Mouse (Mus musculus) C2C12 (cell line): ENCODE data around the gene Slc7a1. TPM values are rescaled to one million over a fixed set of nuclear protein-coding genes. Genes with fewer than 3 reads are reported as not detected.

Experiments used
- H3K27me3 ChIP-seq: one replicate; pipeline ENCODE4 v1.6.1; 2011; ENCODE audit not compliant: control insufficient read depth, insufficient read depth, insufficient read length
- H3K36me3 ChIP-seq: one replicate; pipeline ENCODE4 v1.6.1; 2011; ENCODE audit not compliant: control insufficient read depth, insufficient read depth
- H3K4me3 ChIP-seq: one replicate; pipeline ENCODE4 v1.5.1; 2011; ENCODE audit warnings: mild to moderate bottlenecking, control low read depth; ENCODE audit not compliant: poor library complexity, insufficient read depth, severe bottlenecking
- H3K79me2 ChIP-seq: one replicate; pipeline ENCODE4 v1.6.1; 2011; ENCODE audit not compliant: control insufficient read depth, insufficient read depth
- H3K79me3 ChIP-seq: one replicate; pipeline ENCODE4 v1.6.1; 2011; ENCODE audit warnings: low read depth, control low read depth
- H3ac ChIP-seq: one replicate; pipeline ENCODE3; 2011; ENCODE audit warnings: low read depth; ENCODE audit not compliant: control insufficient read depth, insufficient read length
- CEBPB ChIP-seq: IDR thresholded peaks from one replicate; pipeline ENCODE4 v1.6.1; 2011; ENCODE audit warnings: low read depth, mild to moderate bottlenecking, control low read depth, moderate library complexity
- CTCF ChIP-seq: IDR thresholded peaks from one replicate; pipeline ENCODE4 v1.5.1; 2011; ENCODE audit not compliant: control insufficient read depth, insufficient read depth, insufficient read length
- FOSL1 ChIP-seq: IDR thresholded peaks from one replicate; pipeline ENCODE4 v1.8.0; 2011; ENCODE audit warnings: mild to moderate bottlenecking, low read length; ENCODE audit not compliant: poor library complexity, insufficient read depth, severe bottlenecking
- MAX ChIP-seq: IDR thresholded peaks from one replicate; pipeline ENCODE4 v1.6.1; 2011; ENCODE audit warnings: mild to moderate bottlenecking, control low read depth
- MYOD1 ChIP-seq: IDR thresholded peaks from one replicate; pipeline ENCODE4 v1.6.1; 2011; ENCODE audit warnings: low read depth; ENCODE audit not compliant: control insufficient read depth, insufficient read length
- MYOG ChIP-seq: IDR thresholded peaks from one replicate; pipeline ENCODE4 v1.6.1; 2011; ENCODE audit not compliant: control insufficient read depth, insufficient read length; ENCODE audit errors: extremely low read depth
- USF1 ChIP-seq: IDR thresholded peaks from one replicate; pipeline ENCODE4 v1.6.1; 2011; ENCODE audit warnings: low read depth, mild to moderate bottlenecking, control low read depth, moderate library complexity
- polyA plus RNA-seq: library from polyadenylated mRNA; unstranded; fragments of >200 nt; fragmentation: generic; extraction: Trizol; gene quantifications from one replicate; pipeline ENCODE4 v1.2.1, GENCODE M21; 2012; ENCODE audit warnings: missing spikeins

The Slc7a1 gene
- polyA plus RNA-seq, 1 experiment, result 34.6 TPM

DNA sequence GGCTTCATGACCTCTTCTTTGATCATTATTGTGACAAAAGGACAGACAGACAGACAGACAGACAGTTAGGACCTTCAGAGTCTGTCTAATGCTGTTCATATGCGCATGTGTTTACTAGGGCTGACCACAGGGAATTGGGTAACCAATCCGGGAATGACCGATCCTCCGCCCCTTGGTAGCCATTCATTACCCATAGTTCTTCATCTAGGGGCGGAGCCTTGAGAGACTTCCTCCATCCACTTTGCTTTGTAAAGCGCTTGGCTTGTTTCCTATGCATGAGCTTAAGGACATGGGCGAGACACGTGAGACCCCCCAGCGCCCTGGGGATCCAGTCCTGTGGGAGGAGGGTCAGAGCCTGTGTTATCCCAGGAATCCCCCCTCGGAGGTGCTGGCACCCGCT is 96.7 kb downstream of the Slc7a1 start:
- Histone ChIP-seq H3ac (no peak overlapping the region), H3K36me3 (no peaks in the 10 kb centered on the region), H3K27me3 (no peaks in the 10 kb centered on the region), H3K79me3 (no peaks in the 10 kb centered on the region), H3K79me2 (no peaks in the 10 kb centered on the region), H3K4me3 (no peak overlapping the region)
- TF ChIP-seq CTCF, result no peak
- no peak for TF ChIP-seq MYOD1
- no peak for TF ChIP-seq FOSL1
- no peak for TF ChIP-seq MAX
- no peak for TF ChIP-seq USF1
- no peak for TF ChIP-seq MYOG
- TF ChIP-seq CEBPB, result no peak

DNA sequence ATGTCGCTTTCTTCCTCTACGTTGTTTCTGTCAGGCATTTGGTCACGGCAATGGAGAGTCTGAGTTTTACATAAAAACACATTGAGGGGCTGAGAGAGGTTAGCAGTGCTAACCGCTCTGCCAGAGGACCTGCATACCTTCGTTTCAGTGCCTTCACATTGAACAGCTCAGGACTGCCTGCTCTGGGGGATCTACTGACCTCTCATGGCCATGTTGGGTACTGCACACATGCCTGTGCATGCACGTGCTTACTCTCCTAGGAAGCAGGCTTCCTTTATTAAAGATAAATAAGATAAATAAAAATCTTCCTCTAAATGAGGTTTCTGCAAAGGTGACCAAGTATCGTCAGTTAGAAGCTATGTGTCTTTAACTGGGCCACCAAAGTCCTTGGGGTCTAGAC is 106.4 kb downstream of the Slc7a1 start:
- Histone ChIP-seq H3K36me3 (no peaks in the 10 kb centered on the region), H3K4me3 (no peak overlapping the region), H3K27me3 (no peaks in the 10 kb centered on the region), H3ac (no peak overlapping the region), H3K79me3 (no peaks in the 10 kb centered on the region), H3K79me2 (no peaks in the 10 kb centered on the region)
- TF ChIP-seq FOSL1 (no peak), CTCF (no peak), MYOG (no peak), MAX (no peak), USF1 (no peak), MYOD1 (no peak), CEBPB (no peak)

DNA sequence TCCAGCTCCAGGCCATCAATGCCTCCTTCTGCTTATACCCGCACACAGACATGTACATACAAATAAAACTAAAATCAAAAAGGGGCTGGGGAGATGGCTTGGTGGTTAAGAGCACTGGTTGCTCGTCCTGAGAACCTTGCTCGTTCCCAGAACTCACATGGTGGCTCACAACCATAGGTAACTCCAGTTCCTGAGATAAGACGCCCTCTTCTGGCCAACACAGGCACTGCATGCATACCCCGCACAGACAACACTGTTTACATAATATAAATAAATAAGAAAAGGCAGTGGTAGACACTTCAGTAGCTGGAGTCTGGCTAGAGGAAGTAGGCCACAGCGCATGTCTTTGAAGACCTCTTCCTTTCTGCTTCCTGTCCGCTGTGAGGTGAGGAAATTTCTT is 106.8 kb downstream of the Slc7a1 start:
- TF ChIP-seq MYOD1 (no peak), FOSL1 (no peak), CEBPB (no peak), CTCF (no peak), MAX (no peak), USF1 (no peak), MYOG (no peak)
- Histone ChIP-seq H3ac (no peak overlapping the region), H3K36me3 (no peaks in the 10 kb centered on the region), H3K79me2 (no peaks in the 10 kb centered on the region), H3K4me3 (no peak overlapping the region), H3K27me3 (no peaks in the 10 kb centered on the region), H3K79me3 (no peaks in the 10 kb centered on the region)

DNA sequence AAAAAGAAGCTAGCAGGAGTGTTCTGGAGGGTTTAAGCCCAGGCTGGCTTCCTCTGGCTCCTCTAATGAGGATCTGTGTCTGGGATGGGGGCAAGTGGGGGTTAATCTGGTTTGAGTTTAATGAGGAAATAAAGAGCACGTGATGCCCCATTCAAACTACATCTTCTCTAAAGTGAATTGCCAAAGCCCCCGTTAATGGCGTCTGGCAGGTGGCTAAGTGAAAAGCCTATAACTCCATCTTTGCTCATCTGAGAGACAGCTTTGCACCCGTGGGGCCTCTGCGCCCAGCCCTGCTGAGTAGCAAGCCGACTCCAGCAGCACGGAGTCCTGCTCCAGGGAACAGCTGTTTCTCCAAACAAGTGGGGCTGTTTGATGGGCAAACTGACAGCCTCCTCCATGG is 109.8 kb downstream of the Slc7a1 start:
- Histone ChIP-seq H3K36me3 (no peaks in the 10 kb centered on the region), H3ac (no peak overlapping the region), H3K27me3 (no peaks in the 10 kb centered on the region), H3K4me3 (no peak overlapping the region), H3K79me2 (no peaks in the 10 kb centered on the region), H3K79me3 (no peaks in the 10 kb centered on the region)
- TF ChIP-seq MYOG (no peak), USF1 (no peak), CEBPB (no peak), MAX (no peak), CTCF (no peak), FOSL1 (no peak), MYOD1 (no peak)

DNA sequence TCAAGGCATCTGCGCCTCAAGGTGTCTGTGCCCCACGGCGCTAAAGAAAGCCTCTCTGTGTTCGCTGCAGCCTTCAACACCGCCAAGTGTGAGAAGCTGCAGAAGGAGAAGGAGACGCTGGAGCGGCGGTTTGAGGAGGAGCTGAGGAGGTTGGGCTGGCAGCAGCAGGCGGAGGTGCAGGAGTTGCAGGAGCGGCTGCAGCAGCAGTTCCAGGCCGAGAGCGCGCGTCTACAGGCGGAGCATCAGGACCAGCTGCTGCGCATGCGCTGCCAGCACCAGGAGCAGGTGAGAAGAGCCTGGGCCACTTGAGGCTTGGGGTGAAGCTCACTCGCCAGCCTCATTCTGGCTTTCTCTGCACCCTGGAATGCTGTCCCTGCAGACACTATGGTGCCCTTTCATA is 110.9 kb downstream of the Slc7a1 start:
- Histone ChIP-seq H3K36me3 (no peaks in the 10 kb centered on the region), H3K4me3 (no peak overlapping the region), H3K79me2 (no peaks in the 10 kb centered on the region), H3K79me3 (no peaks in the 10 kb centered on the region), H3ac (no peak overlapping the region), H3K27me3 (no peaks in the 10 kb centered on the region)
- TF ChIP-seq CEBPB, result no peak
- TF ChIP-seq MAX, result no peak
- TF ChIP-seq FOSL1, result no peak
- TF ChIP-seq MYOD1, result no peak
- TF ChIP-seq USF1, result no peak
- TF ChIP-seq CTCF, result no peak
- no peak for TF ChIP-seq MYOG

DNA sequence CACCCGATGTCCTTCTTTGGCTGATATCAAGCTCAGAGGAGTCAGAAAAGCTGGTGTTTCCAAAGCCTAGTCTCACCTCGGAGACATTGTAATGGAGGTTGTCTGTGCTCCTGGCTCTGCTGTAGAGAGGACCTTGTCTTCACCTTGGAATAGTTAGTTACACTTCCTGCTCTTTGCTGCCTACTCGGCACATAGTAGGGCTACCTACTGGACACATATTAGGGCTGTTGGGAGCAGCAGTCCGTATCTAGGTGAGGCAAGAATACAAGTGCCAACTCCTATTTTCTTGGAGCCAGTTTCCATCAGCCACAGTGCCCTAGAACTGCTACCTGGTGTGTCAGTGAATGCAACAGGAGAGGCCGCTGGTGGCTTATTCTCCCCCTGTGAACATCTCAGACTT is 112.2 kb downstream of the Slc7a1 start:
- no peaks in the 10 kb centered on the region for H3K79me3 ChIP-seq
- TF ChIP-seq CEBPB (no peak), MAX (no peak), MYOD1 (no peak), CTCF (no peak), USF1 (no peak), MYOG (no peak), FOSL1 (no peak)
- H3K79me2 ChIP-seq, result no peaks in the 10 kb centered on the region
- no peak overlapping the region for H3ac ChIP-seq
- H3K4me3 ChIP-seq, result no peak overlapping the region
- H3K27me3 ChIP-seq, result no peaks in the 10 kb centered on the region
- H3K36me3 ChIP-seq, result no peaks in the 10 kb centered on the region
